Mouse (Mus musculus) spleen, postnatal 10 days (tissue): ENCODE measurements around the gene Prr19.

Experiments
- DNase-seq, 2 experiments: peaks; one replicate each; pipeline ENCODE4 v3.0.0; 2021 to 2022; ENCODE audit warnings: low spot score in 2 of 2

The Prr19 gene

DNA sequence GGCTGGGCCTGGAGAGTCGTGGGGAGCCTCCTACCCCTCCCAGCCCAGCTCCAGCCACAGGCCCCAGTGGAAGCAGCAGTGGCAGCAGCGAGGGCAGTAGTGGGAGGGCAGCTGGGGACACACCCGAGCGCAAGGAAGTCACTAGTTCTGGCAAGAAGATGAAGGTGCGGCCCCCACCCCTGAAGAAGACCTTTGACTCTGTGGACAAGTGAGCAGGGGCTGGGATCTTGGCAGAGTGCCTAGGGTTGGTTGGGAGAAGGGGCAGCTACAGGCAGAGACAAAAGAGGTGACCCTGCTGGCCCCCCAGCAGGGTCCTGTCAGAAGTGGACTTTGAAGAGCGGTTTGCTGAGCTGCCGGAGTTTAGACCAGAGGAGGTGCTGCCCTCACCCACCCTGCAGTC lies 9.1 kb upstream of the Prr19 start:
- DNase-seq, result peak in 1 of 2 experiments; percentile 13

DNA sequence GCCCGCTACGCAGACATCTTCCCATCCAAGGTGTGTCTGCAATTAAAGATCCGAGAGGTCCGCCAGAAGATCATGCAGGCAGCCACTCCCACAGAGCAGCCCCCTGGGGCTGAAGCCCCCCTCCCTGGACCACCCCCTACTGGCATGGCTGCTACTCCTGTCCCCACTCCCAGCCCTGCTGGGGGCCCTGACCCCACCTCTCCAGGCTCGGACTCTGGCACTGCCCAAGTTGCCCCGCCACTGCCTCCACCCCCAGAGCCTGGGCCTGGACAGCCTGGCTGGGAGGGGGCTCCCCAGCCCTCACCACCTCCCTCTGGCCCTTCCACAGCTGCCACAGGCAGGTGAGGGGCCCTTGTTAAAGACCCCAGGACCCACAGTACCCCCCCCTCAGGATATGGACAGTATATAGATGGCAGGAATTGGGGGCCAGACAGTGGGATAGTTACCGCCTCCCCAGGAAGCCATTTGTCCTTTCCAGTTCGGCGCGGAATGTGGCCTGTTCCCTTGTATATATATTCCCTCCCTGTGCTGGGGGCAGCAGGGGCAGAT lies 7.9 kb upstream of the Prr19 start:
- DNase-seq, result peak in 1 of 2 experiments; percentile 14

DNA sequence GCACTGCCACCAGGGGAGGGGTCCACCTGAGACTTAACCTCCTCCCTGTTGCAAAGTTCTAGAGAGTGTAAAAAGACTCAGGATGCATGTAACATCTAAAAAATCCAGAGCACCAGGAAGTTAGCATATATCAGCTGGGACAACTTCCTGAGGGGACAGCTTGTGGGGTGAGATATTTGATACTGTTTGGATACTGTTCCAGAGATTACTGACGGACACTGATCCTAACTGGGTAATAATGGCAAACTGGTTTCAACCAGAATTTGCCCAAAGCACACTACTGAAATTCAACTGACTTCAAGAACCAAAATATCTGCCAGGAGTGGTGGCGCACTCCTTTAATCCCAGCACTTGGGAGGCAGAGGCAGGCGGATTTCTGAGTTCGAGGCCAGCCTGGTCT lies 6.7 kb upstream of the Prr19 start:
- no peak for DNase-seq

DNA sequence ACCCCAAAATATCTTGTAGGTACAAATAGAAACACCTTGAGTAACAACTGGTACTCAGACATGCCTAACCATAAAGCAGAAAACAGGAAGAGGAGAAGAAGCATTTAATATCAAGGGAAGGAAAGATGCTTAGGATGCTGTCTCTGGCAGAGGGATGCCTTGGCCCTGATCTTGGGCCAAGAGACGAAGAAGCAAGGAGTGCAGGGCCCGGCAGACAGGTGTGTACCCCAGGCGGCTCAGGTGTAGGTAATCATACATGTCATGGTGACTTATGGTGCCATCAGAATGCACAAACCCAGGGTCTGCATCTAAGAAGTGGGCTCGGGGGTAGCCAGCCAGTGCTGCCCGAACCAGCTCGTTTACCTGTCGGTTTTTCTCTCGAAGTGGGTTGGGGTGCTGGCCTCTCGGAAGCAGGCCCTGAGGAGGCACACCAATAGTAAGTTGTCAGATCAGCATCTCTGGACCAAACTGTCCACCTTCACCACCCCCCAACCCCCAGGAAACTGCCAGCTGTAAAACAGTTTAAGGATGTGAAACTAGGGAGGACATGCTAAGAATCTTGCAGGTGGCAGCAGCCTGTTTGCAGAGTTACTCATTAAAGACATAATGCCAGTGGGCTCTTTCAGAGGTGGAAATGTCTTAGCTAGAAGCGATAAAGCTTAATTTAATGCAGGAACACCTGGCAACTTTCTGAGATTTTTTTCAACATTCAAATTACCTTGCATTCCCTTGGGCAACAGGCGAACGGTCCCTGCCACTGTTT lies 6.1 kb upstream of the Prr19 start:
- DNase-seq, result no peak

DNA sequence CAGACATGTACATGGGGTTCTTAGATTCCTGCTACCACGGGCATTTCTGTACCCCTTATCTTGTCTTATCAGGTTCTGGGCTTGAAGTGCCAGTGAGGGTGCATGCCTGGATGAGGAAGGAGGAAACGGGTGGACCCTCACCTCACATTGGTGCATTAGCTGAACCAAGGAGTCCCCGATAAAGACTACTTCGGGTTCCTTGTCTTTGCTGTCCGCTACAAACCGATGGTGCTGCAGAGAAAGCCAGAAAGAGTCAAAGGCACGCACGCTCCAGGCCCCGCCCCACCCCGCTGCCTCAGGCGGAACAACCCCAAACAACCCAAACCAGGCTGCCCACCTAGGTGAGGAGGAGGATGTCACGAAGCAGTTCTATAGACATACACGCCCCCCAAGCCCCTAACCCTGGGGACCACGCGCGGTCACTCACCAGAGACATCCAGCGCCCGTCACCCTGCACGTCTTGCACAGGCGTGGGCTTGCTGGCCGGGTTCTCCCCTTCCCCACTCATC lies 4.2 kb upstream of the Prr19 start:
- peak; percentile 37 to 77 for DNase-seq

DNA sequence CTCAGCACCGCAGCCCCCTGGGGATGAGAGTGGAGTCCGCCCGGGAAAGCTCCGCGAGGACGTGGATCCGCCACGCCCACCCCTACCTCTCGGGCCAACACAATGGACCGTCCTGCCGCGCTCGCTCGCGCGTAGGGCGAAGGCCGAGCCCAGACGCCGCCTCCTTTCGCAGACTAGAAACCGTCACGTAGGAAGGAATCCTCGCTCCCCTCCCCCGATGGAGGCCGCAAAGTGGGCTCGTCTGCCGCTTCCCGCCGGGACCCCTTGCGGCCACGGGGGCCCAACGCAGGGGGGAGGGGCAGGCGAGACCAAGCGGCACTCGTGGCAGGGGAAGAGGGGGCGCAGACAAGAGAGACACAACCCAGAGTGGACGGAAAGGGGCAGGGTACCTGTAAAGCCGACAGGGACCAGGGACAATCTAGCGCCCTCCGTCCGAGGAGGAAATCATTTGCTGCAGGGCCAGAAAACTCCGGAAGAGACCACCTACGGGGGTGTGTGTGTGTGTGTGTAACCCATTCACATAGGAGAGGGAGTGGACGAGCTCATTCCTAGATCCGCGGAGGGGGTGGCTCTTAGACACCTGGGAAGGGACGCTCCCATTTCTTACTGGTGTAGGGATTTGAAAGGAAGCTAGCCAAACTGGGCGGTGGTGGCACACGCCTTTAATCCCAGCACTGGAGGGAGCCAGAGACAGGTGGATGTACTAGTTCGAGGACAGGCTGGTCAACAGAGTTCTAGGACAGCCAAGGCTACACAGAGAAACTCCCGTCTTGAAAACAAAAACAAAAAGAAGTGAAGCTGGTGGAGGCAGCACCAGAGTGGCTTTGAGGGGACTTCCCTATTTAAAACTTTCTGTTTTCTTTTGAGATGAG lies 3.5 kb upstream of the Prr19 start, which contains the start of gene Pafah1b3:
Gene Pafah1b3 (minus strand): TSS at position 533 of the 872 bp plus-strand sequence.
- DNase-seq, result peak; percentile 59 to 75

DNA sequence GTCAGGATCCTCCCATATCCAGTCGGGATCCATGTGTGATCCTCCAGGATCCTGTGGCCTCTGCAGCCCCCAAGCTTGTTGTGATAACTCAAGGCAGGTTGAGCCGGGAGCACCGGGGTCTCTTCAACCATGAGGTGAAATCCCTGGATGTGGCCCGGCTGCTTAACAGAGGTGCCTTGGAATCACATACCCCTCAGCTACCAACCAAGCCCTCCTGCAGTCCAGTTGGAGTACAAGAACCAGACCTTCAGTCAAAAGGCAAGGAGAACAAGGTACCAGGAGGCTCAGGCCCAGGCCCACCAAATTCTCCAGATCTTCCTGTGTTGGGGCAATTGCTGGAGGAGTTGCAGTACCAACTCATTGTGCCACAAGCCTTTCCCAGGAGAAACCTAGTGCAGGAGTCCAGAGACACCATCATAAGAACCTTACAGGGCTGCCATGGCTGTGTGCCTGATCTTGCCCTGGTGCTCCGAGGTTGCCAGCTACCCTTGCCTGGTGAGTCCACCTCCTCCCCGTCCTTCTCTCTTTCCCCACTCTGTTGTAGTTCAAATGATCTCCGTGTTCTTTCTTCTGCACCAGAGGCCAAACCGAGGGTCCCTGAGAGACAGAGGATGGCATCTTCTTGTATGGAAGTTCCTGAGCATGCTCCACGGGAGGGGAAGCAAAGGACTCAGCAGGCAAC lies 1.9 kb downstream of the Prr19 start:
- DNase-seq, result no peak

DNA sequence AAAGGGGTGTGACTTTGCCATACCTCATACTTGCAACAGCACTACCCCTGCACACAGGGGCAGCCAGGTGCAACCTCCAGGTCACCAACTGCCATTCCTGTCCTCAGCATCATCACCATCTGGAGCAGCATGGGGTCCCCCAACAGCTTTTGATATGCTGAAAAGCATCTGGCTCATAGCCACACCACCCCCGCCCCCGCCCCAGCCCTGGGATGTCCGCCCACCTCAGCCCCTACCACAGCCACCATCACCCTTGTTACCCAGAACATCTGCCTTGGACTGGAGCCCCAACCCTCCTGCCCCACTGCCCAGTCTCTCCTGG lies 2.4 kb downstream of the Prr19 start:
- DNase-seq, result no peak

DNA sequence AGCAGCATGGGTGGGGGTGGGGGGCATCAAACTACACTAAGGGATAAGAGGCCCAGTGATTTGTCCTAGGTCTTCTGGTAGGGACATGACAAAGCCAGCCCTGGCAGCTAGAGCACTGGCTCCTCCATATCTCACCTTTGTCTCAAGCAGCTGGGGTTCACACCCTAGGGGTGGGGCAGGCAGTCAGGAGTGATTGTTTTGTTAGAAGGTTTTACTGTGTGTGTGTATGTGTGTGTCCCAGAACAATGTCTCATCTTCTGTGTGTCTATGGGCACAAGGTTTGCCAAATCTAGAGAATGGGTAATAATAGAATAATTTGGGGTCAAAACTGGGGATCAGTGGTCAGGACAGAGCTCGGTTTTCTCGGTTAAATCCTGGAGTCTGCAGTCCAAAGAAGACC lies 4.3 kb downstream of the Prr19 start:
- DNase-seq, result no peak

DNA sequence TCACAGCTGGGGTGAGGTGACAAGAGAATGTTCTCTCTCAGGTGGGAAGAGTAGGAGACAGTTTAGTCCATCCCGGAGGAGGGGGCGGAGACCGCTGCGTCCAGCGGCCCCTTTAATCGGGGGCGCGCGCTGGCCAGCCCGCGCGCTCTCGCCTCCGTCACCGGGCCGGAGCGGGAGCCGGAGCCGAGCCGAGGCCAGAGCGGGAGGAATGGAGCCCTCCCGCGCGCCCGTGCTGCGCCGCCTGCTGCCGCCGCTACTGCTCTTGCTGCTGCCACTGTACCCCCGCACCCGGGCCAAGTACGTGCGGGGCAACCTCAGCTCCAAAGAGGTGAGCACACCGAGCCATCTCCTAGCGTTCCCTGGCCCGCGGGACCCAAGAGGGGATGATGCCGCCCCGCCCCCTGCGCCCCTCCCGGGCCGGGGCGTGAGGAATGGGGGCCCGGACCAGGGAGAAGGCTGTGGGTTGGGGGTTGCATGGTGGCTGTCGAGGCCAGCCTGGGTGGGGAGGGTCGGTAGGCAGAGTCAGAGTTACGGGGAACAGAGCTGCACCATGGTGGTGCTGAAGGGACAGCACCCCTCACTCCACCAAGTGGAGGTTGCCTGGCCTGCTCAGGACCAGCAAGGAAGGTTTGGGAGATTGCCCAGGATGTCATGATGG lies 4.9 kb downstream of the Prr19 start, which contains the start of gene Tmem145:
Gene Tmem145 (plus strand): TSS at position 151 of the 658 bp plus-strand sequence.
- peak in 1 of 2 experiments; percentile 57 for DNase-seq

DNA sequence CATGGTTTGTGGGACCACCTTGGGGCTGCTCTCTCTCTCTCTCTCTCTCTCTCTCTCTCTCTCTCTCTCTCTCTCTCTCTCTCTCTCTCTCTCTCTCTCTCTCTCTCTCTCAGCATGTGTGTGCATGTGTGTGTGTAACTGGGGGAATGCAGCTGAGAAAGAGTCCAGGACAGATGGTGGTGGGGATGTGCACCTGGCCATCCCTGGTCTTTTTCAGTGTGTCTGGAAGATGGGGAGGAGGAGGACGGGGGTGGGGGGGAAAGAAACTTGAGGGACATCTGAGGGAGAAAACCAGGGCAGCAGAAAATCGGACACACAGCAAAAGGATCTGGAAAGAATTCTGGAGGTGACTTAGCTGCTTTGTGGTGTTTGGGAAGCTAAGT lies 5.4 kb downstream of the Prr19 start:
- no peak for DNase-seq

DNA sequence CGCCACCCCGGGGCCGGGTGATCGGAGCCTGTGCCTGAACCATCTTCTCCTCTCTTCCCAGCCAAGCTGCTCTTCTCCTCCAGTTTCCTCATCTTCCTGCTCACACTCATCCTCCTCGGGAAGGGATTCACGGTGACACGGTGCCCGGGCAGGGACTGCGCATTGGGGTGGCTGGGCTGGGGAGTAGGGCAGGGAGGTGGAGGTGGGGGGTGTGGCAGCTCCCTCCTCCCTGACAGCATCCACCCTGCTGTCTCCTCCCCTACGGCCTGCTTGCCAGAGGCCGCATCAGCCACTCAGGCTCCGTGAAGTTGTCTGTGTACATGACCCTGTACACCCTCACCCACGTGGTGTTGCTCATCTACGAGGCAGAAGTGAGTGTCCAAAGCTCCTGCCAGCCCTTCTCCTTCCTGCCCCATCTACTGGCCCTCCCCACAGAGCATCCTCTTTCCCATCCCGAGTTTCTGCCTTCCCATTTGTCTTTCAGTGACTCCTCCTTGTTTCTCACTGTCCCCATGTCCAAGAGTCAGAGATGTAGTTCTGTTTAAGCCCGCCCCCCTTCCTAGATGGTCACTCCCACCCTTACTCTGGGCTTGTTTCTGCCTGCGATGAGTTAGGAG lies 7.6 kb downstream of the Prr19 start:
- no peak for DNase-seq

DNA sequence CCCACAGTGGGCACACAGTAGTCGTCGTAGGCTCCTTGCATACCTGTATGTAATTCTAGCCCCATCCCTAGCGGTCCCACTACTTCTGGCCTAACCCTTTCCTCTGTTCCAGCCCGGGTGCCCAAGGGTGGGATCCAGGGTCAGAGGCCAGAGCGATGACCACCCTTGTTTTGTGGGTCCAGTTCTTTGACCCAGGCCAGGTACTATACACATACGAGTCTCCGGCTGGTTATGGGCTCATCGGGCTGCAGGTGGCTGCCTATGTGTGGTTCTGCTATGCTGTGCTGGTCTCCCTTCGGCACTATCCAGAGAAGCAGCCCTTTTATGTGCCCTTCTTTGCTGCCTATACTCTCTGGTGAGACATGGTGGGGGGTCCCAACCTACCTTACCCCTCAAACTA lies 8.2 kb downstream of the Prr19 start:
- DNase-seq, result no peak

DNA sequence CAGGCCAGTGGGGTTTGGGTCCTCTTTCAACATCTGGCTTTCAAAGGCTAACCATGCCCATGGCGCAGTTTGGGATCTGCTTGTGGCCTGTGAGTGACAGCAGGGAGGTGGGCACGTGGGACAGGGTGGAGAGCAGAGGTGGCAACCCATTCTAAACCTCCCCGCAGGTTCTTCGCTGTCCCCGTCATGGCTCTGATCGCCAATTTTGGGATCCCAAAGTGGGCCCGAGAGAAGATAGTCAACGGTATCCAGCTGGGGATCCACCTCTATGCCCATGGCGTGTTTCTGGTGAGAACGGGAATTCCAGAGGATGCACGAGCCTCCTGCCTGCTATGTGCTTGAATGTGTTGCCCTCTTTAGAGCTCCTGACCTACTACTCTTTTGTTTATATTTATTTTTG lies 10.0 kb downstream of the Prr19 start:
- DNase-seq, result no peak

DNA sequence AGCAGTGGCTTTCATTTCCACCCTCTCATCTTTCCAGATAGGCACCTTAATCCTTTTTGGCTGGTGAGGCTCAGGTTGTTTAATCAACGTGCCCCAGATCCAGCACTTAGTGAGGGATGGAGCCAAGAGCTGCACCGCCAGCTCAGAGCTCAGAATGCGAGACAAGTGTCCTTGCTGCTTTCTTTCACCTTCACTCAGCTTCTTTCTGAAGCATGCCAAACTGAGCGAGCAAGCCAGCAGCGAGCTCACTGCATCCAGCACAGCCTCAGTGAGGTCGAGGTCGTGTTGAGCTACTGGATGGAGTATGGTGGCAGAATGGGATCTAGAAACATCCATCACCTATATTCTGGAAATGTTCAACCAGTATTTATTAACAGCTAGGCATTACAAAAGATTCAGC lies 12.1 kb downstream of the Prr19 start:
- no peak for DNase-seq

DNA sequence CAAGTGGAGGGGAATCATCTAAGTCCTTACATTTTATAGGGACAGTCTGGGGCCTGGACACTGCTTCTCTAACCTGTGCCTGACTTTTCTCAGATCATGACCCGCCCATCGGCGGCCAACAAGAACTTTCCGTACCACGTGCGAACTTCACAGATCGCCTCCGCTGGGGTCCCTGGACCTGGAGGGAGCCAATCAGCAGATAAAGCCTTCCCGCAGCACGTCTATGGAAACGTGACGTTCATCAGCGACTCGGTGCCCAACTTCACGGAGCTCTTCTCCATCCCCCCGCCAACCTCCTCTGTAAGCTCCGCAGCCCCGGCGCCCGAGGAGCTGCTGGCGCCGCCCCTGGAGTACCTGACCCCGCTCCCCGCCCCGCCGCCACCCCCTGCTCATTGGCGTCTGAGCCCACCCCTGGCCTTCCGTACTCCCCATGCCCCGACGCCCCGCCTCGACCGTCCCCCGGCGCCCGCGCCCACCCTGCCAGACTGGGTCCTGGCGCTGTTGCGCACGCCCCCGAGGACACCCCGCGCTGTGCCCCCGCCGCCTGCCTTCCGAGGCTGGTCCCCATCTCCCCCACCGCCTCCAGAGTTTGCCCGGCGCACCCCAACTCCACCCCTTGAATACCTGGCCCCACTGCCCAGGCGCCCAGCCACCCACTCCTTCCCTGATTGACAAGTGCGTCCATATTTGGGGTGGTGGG lies 13.5 kb downstream of the Prr19 start:
- no peak for DNase-seq

DNA sequence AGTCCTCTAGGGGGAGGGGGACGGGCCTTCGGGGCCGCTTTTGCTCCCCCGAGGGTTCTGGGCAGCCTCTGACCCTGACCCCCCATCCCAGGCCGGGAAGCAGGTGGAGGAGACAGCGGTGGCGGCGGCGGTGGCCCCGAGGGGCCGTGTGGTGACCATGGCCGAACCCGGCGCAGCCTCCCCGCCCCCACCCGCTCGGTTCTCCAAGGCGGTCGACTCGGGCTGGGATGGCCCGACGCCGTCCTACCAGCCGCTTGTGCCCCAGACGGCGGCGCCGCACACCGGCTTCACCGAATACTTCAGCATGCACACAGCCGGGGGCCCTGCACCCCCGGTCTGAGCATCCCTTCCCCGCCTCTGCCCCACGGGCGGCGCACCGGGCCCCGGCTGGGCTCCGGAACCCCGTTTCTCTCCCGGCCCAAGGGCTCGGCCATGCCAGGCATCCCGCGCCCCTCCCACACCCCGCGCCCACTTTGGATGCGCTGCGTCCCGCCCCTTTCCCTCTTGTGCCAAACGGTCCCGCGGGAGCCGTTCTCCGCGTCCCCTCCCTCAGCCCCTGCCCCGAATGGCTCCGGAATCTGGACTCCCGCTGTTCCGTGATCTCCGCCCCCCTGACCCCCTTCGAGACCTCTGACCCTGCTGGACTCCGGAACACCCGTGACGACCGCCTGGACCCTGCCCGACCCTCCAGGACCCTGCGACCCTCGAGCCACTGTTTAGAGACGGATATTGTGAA lies 14.3 kb downstream of the Prr19 start:
- DNase-seq, result peak in 1 of 2 experiments; percentile 32

DNA sequence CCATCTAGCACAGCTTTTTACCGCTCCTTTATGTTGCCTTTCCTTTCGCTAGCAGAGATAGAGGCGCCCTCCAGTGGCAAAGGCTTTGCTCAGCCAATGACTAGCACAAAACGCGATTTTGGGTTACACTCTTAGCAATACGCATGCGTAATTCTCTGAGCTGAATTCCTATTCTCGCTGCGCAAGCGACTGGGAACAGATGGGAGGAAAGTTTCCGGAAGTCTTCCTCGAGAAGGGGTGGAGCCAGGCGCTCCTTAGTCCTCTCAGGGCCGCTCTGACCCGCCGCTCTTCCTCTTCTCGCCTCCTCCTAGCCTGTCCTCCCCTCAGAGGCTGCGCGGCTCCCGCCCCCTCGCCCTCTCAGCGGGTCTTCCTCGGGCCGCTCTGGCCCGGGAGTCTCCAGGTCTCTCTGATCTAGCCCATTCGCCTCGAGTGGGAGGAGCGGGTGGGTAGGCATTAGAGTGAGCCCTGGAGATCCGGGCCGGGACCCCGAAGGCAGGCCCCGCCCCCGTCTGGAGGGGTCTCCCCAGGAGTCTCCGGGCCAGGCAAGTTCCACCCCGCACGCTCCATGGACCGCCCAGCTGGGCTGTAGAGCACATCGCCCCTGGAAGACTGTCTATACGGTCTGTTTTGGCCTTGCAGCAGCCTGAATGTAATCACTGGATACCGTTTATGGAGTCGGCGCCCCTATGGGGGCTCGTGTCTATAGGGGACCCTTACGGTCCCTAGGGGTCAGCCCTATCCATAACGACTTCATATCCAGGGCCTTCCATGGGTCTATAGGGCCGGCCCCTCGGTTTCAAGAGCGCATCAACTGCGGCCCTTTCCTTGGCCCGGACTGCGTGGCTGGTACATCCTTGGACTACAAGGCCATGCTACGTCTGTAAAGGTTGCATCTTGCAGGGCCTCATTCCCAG lies 15.6 kb downstream of the Prr19 start, which contains the start of gene Megf8:
Gene Megf8 (plus strand): TSS at position 633 of the 914 bp plus-strand sequence.
- DNase-seq, result peak; percentile 72 to 92
